Mouse (Mus musculus) ES-E14 (cell line): ENCODE data around the gene Arhgap24.

Experiments used
- CHD2 ChIP-seq: IDR thresholded peaks from 2 replicates; pipeline ENCODE4 v1.6.1; 2014; ENCODE audit warnings: mild to moderate bottlenecking, low read depth, low read length, inconsistent platforms
- HCFC1 ChIP-seq: IDR thresholded peaks from 2 replicates; pipeline ENCODE4 v1.6.1; 2012; ENCODE audit warnings: low read length, inconsistent platforms, borderline replicate concordance; ENCODE audit not compliant: insufficient read depth
- MAFK ChIP-seq: IDR thresholded peaks from 2 replicates; pipeline ENCODE4 v1.6.1; 2014; ENCODE audit warnings: mild to moderate bottlenecking, low read depth, low read length, inconsistent platforms; ENCODE audit not compliant: insufficient read depth

DNA sequence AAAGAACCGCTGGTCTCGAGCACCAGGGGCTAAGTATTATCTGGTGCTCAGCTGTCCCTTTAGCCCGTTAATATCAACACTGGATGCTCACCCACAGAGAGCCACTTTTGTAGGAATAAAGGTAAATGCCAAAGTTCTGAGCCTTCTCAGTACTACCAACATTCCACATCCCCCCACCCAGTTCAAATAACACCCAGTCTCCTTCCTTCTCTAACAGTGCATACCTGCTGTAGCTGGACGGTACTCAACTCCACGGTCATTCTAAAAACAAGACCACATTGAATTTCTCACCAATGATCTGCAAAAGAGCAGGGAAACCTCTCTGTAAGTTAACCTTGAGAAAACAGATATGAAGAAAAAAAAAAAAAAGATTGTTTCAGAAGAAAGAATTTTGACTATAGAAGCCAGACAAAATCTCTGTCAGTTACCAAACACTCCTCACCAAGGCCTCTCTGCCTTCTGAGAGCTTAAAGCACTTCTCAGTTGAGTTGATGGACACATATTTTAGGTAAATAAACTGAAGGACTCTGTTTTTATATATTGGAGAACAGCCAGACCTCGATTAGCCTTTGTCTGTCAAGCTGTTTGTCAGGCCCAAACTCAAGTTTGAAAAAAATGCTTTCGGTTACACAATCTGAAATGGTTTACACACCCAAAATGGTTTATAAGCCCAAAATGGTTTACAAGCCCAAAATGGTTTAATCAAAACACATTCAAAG, 29.0 kb upstream of the Arhgap24 start:
- TF ChIP-seq CHD2 (no peak), MAFK (no peak), HCFC1 (no peak)
